Mouse (Mus musculus) kidney, postnatal 0 days (tissue): Measurements from ENCODE around the gene Tnni1. TPM values are rescaled to one million over a fixed set of nuclear protein-coding genes. Genes with fewer than 3 reads are reported as not detected.
A peak's percentile ranks its signal among the peaks of the same experiment; 100 is the strongest.

Experiments
- ATAC-seq: fragments of 200-750 bp; cut with Nextera tagmentation; replicated peaks from 2 replicates; pipeline ENCODE4 v1.8.0; 2017; ENCODE audit warnings: low read depth, moderate number of reproducible peaks, moderate TSS enrichment, moderate library complexity; ENCODE audit not compliant: low FRiP score
- DNase-seq: peaks from one replicate; pipeline ENCODE4 v3.0.0-alpha.2; 2016; ENCODE audit warnings: low spot score
- H3K27ac ChIP-seq: fragments of 300-500 bp; sonication (generic); 2 replicates; pipeline ENCODE4 v1.5.1; 2014; ENCODE audit warnings: mild to moderate bottlenecking
- H3K27me3 ChIP-seq: fragments of 300-500 bp; sonication (generic); 2 replicates; pipeline ENCODE4 v1.6.1; 2014; ENCODE audit warnings: low read length, mixed read lengths; ENCODE audit not compliant: insufficient read depth
- H3K36me3 ChIP-seq: fragments of 300-500 bp; sonication (generic); 2 replicates; pipeline ENCODE4 v1.6.1; 2014; ENCODE audit warnings: low read length, mixed read lengths; ENCODE audit not compliant: insufficient read depth
- H3K4me1 ChIP-seq: fragments of 300-500 bp; sonication (generic); replicated peaks from 2 replicates; pipeline ENCODE4 v1.6.1; 2014; ENCODE audit warnings: antibody characterized with exemption, low read length, mixed read lengths; ENCODE audit not compliant: insufficient read depth
- H3K4me2 ChIP-seq: fragments of 300-500 bp; sonication (generic); 2 replicates; pipeline ENCODE4 v1.6.1; 2014; ENCODE audit warnings: mild to moderate bottlenecking, low read length, moderate library complexity, mixed read lengths
- H3K4me3 ChIP-seq: fragments of 300-500 bp; sonication (generic); replicated peaks from 2 replicates; pipeline ENCODE4 v1.5.1; 2014; ENCODE audit warnings: low read depth, low read length
- H3K9ac ChIP-seq: fragments of 300-500 bp; sonication (generic); 2 replicates; pipeline ENCODE4 v1.6.1; 2014; ENCODE audit warnings: low read depth, low read length
- H3K9me3 ChIP-seq: fragments of 300-500 bp; sonication (generic); replicated peaks from 2 replicates; pipeline ENCODE4 v1.6.1; 2016; ENCODE audit warnings: low read length, inconsistent platforms, mixed read lengths
- CTCF ChIP-seq: IDR thresholded peaks from 2 replicates; pipeline ENCODE4 v1.5.1; 2016; ENCODE audit warnings: antibody characterized with exemption, low read depth, mild to moderate bottlenecking, moderate library complexity
- WGBS: fragments of 180-500 bp; shearing (Covaris S2); extraction: QIAGEN DNeasy Blood & Tissue Kit; methylation state at CpG from one replicate; pipeline ENCODE4 v1.1.7; 2014; 5-methylcytosine and 5-hydroxymethylcytosine counted together
- polyA plus RNA-seq: library from polyadenylated mRNA; unstranded; fragments of >200 nt; fragmentation: Nextera tagmentation; extraction: Ambion mirVana; gene quantifications from 2 replicates; pipeline ENCODE4 v1.2.1, GENCODE M21; 2015

Gene Tnni1
- polyA plus RNA-seq, 1 experiment from 2014 or later = 7.9 TPM

- 41% methylated on average over 12 of the region's 12 CpGs for WGBS
These were observed 8.2 kb upstream of the Tnni1 start for GRCm38 (mm10) chr1:135770896-135771572.

GRCm38 (mm10) chr1:135771573-135771970 is 7.7 kb upstream of the Tnni1 start:
- Histone ChIP-seq H3K36me3 (peaks cover 6% of the 10 kb centered on the region; the same call in 1 of the 2 replicates), H3K4me3 (no peak overlapping the region), H3K27me3 (no peaks in the 10 kb centered on the region), H3K27ac (no peak overlapping the region), H3K9ac (no peak overlapping the region), H3K4me2 (no peak overlapping the region), H3K9me3 (no peaks in the 10 kb centered on the region), H3K4me1 (peaks cover 39% of the 10 kb centered on the region)
- WGBS = 41% methylated on average over 8 of the region's 8 CpGs
- DNase-seq = no peak
- TF ChIP-seq CTCF = no peak
- no peak for ATAC-seq

More at GRCm38 (mm10) chr1:135770896-135771572, 8.2 kb upstream of the Tnni1 start:
- Histone ChIP-seq H3K27me3 (no peaks in the 10 kb centered on the region), H3K4me1 (peaks cover 34% of the 10 kb centered on the region), H3K27ac (peak overlapping the region; percentile 25; the same call in 1 of the 2 replicates), H3K4me3 (no peak overlapping the region), H3K36me3 (peaks cover 6% of the 10 kb centered on the region; the same call in 1 of the 2 replicates), H3K4me2 (no peak overlapping the region; the same call in 1 of the 2 replicates), H3K9ac (no peak overlapping the region), H3K9me3 (no peaks in the 10 kb centered on the region)
- peak; percentile 59 for DNase-seq
- no peak for TF ChIP-seq CTCF
- peak; percentile 23; the same call in 1 of the 2 replicates for ATAC-seq

- ATAC-seq (no peak), DNase-seq (no peak)
- Histone ChIP-seq H3K36me3 (no peaks in the 10 kb centered on the region), H3K4me3 (no peak overlapping the region), H3K27ac (peak overlapping the region; percentile 44; the same call in 1 of the 2 replicates), H3K4me2 (no peak overlapping the region), H3K4me1 (peaks cover 26% of the 10 kb centered on the region), H3K9ac (no peak overlapping the region), H3K9me3 (no peaks in the 10 kb centered on the region), H3K27me3 (no peaks in the 10 kb centered on the region)
- no peak for TF ChIP-seq CTCF
These were observed 2.6 kb upstream of the Tnni1 start for GRCm38 (mm10) chr1:135776596-135776995.

- no peak for ATAC-seq
- peaks cover 26% of the 10 kb centered on the region for H3K4me1 ChIP-seq
- H3K9me3 ChIP-seq = no peaks in the 10 kb centered on the region
- no peak overlapping the region for H3K9ac ChIP-seq
- DNase-seq = no peak
- H3K27ac ChIP-seq = no peak overlapping the region
- WGBS = 93% methylated on average over 1 of the region's 1 CpGs
- no peak overlapping the region for H3K4me2 ChIP-seq
- no peak for TF ChIP-seq CTCF
- no peak overlapping the region for H3K4me3 ChIP-seq
- no peaks in the 10 kb centered on the region for H3K36me3 ChIP-seq
- no peaks in the 10 kb centered on the region for H3K27me3 ChIP-seq
These were observed 2.2 kb upstream of the Tnni1 start for GRCm38 (mm10) chr1:135777046-135777445.

- WGBS = 34% methylated on average over 4 of the region's 4 CpGs
- no peak overlapping the region for H3K27ac ChIP-seq
These were observed 1.4 kb downstream of the Tnni1 start for GRCm38 (mm10) chr1:135780649-135781048.

GRCm38 (mm10) chr1:135781220-135781619 is 2.0 kb downstream of the Tnni1 start:
- no peaks in the 10 kb centered on the region for H3K36me3 ChIP-seq
- H3K4me1 ChIP-seq = peaks cover 19% of the 10 kb centered on the region
- TF ChIP-seq CTCF = peak; percentile 99
- H3K27ac ChIP-seq = no peak overlapping the region
- H3K4me2 ChIP-seq = no peak overlapping the region
- peak overlapping the region; percentile 20; the same call in 1 of the 2 replicates for H3K9ac ChIP-seq
- WGBS = 11% methylated on average over 13 of the region's 13 CpGs
- no peak overlapping the region for H3K4me3 ChIP-seq
- H3K9me3 ChIP-seq = no peaks in the 10 kb centered on the region
- no peak for ATAC-seq
- DNase-seq = peak; percentile 87
- H3K27me3 ChIP-seq = no peaks in the 10 kb centered on the region

More at GRCm38 (mm10) chr1:135780649-135781048, 1.4 kb downstream of the Tnni1 start:
- no peak for TF ChIP-seq CTCF
- H3K27me3 ChIP-seq = no peaks in the 10 kb centered on the region
- H3K4me2 ChIP-seq = no peak overlapping the region
- DNase-seq (no peak), ATAC-seq (no peak)
- H3K4me1 ChIP-seq = peaks cover 24% of the 10 kb centered on the region
- no peaks in the 10 kb centered on the region for H3K9me3 ChIP-seq
- H3K4me3 ChIP-seq = no peak overlapping the region
- no peaks in the 10 kb centered on the region for H3K36me3 ChIP-seq
- H3K9ac ChIP-seq = no peak overlapping the region; the same call in 1 of the 2 replicates
